Mouse (Mus musculus): ENCODE results near the gene Maml3.

The Maml3 gene

DNA sequence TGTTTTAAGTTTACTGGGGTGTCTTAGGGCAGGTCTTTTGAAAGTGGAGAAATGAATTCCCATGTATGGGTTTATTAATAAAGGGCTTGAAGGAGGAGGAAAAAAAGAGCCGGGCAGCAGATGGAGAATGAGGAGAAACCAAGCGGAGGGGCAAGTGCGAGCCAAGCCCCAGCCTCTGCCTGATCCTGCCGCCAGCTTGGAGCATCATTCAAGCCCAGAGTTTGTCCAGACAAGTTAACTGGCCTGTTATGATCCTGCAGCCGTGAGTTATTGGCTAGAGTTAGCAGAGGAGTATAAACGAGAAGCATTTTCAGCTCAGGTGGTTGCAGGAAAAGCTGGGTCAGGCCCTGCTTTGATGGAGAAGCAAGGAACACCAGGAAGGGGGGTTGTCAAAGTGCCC, 418.6 kb downstream of the Maml3 start:
- no peak for DNase-seq (ENCODE audit: extremely low read depth, low read depth, low spot score)

DNA sequence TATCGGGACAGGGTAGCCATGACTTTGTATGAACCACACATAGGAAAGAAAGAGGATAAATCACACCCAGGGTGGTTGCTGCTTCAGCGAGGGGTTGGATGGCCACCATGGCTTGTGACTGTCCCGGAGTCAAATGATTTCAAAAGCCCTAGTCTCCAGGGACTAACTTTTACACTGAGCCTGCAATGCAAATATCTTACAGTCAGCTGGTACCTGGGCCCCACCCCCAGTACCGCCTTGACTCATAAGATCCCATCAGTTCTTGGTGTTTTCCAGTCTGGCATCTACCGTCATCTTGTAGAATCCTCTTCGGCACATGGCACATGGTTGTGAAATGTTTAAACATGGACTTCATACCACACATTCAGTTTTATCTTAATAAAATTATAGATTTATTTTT, 419.3 kb downstream of the Maml3 start:
- DNase-seq (ENCODE audit: extremely low read depth, low read depth, low spot score), result no peak

DNA sequence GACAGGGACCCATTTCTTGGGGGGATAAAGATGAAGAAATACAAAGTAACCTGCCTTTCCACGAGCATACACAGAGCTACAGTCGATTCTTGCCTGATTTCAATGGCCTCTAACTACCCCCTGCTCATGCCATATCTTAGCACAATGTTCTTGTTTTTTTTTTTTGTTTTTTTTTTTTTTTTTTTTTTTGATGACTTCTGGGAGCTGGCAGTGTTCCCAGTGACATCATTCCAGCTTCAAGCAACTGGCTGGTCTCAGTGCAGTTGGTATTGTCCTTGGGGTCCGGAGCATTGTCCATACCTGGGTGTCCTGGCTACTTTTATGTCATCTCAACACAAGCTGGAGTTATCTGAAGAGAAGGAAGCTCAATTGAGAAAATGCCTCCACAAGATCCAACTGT, 429.9 kb downstream of the Maml3 start:
- DNase-seq (ENCODE audit: extremely low read depth, low read depth, low spot score), result no peak

DNA sequence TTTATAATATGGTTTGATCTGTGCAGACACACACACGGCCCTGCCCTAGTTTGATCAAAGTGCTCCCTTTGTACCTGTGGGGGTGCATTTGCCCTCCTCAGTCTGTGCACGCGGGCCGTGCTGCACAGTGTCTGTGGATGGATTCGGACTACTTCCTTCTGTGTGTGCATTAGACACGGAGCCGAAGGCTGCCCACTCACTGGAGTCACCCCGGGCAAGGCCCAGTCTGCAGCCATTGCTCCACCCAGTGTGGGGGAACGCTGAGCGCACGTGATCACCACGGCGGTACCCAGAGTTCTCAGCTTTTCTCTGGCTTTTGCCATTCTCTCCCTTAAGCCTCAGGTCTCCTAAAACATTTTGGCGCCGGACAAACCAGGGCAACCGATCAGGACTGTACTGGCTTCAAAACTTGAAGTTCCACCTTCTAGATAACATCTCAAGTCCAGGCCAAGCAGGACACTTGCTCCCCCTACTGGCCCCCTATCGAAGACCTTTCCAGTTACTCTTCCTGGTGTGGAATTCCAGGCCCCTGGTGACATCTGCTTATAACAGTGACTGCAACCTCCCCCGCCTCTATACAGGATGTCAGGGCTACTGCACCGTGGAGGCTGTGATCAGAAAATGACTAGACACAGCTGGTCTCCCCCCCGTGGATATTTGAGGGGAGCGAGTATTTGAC, 431.3 kb downstream of the Maml3 start:
- peak; percentile 69 for DNase-seq (ENCODE audit: extremely low read depth, low read depth, low spot score)

DNA sequence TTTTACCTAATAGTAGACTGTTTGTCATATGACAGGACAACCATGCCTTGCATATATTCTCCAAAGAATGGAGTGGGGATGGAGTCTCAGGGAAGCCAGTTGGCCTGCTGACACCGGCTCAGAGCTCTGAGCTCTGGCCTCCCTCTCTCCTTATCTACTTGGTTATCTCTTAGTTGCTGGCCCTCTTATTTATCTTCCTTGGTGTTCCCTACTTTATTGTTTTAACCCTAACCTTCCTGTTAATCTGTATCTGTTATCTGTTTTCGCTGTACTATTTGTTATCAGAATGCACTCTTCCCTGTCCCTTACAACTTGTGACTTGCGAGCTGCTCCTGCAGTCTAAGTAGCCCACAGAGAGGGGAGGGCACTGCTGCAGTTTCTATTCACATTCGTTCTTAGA, 432.2 kb downstream of the Maml3 start:
- no peak for DNase-seq (ENCODE audit: extremely low read depth, low read depth, low spot score)

DNA sequence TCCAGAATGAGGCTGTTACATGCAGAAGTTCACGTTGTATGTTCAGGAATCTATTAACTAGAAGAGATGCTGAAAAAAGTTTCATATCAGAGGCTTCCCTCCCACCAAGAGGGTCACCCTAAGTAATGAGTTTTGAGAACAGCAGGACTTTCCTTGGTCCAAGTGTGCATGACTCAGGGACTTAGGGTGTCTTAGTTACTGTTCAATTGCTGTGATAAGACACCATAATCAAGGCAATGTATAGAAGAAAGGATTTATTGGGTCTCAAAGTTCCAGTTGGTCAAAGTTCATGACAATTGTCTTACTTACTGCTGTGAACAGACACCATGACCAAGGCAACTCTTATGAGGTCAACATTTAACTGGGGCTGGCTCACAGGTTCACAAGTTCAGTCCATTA, 433.8 kb downstream of the Maml3 start:
- no peak for DNase-seq (ENCODE audit: extremely low read depth, low read depth, low spot score)

DNA sequence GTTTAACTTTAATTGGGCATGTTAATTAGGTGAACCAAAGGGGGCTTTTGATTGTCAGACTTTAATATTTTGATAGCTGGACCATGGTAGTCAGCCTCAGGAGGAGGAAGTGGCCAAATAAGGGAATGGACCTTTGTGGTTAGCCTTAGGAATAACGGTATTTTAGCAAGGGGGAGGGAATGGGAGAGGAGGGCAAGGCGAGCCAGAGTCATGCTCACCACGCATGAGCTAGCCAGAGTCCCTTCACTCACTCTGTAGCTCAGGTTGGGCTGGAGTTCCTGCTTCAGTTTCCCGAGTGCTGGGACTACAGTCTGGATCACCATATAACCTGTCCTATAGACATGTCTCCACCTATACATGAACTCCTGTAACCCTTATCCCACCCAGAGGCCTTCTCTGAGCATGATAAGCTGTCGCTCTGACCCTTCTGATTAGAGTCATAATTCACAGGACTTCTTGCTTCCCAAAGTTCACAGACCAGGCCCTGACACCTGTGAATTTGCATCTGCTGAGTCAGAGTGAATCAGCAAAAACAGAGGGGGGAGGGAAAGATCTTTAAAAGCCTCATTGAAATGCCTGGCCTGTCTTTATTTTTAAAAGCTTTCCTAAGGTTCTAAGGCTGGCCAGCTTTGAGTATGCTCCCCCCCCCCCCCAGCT, 434.3 kb downstream of the Maml3 start:
- DNase-seq (ENCODE audit: extremely low read depth, low read depth, low spot score), result no peak

DNA sequence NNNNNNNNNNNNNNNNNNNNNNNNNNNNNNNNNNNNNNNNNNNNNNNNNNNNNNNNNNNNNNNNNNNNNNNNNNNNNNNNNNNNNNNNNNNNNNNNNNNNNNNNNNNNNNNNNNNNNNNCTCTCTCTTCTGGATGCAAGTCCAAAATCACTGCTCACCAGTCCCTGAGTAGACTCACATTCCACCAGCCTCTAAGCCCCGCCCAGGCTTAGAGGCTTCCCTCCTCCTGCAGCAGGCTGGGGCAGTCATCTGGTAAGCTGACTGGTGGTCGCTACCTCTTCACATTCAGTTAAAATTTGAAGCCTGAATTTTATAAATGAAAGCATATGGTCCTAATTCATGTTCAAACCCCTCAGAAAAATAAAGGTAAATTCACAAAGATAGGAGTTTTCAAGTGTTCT, 436.3 kb downstream of the Maml3 start:
- DNase-seq (ENCODE audit: extremely low read depth, low read depth, low spot score), result no peak

DNA sequence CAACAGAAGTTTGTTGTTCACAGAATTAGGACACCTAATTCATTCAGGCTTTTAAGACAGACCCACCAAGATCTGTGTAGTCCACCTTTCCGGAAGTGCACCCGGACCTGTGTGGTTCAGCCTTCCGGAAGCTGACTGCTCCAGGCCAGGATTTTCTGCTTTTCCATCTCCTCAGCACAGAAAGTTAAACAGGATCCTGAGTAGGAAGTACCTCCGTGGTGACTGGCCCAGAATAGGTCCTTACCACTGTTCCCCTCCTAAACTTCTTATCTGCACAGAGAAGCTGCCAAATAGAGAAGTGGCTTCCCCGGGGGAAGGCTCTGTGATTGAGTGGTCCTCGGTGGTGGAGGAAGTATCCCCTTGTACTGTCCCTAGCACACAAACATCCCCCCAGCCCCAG, 442.3 kb downstream of the Maml3 start:
- DNase-seq (ENCODE audit: extremely low read depth, low read depth, low spot score), result no peak

DNA sequence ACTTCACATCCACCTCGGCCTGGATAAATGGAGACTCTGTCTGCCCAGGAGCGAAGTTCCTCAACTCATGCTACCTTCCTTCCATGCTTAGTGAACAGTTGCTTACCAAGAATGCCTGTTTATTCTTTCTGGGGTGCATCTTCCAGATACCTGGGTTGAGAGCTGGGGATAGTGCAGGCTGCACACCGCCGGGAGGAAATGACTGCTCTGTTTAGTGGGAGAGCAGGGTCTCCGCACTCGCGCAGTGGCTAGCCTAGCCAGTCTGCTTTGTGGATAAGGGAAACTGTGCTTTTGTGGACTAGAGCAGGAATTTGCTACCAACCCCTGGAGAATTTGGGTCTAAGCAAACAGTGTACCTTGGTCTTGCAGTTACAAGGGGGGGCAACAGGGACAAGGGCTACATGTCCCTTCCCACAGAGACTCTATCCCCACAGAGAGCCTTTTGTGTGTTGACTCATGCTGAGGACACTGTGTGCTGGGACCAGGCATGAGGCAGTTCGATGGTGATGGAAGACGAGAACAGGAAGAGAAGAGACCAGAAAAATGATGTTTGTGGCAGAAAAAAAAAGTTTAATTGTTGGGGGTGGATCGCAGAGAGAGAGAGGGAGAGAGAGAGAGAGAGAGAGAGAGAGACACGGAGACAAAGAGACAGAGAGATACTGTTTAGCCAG, 442.9 kb downstream of the Maml3 start:
- DNase-seq (ENCODE audit: extremely low read depth, low read depth, low spot score), result no peak

DNA sequence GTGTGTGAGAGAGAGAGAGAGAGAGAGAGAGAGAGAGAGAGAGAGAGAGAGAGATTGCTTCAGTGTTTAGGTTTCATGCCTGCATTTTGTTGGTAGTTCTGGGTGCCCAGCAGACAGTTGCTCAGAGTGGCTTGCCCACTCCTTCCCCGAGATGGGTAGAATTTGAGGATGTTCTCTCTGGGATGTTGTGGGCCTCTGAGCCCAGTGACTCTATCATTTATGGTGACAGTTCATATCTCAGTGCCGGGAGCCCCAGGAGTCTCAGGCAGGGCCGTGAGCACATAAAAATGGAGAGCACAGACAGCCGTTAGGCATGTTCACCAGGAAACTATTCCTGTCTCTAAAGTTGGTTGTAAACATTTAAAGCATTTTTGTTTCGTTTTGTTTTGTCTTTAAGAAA, 443.5 kb downstream of the Maml3 start:
- DNase-seq (ENCODE audit: extremely low read depth, low read depth, low spot score), result no peak

DNA sequence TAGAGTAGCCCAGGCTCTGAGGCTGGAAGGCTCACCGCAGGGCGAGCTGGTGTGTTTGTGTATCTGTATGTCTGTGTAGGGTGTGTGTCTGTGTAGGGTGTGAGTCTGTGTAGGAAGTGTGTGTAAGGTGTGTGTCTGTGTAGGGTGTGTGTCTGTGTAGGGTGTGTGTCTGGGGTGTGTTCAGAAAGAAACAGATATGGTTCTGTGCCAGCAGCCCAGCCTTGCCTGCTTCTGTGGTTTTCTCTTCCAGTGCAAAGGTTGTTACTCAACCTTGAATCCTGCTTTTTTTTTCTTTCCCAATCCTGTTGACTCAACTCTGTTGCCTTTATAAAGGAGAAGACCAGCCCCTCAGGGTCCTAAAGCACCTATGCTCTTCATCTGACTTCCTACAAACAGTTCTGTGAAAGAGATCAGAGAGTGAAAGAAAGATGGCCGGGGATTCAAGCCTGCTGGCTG, 444.0 kb downstream of the Maml3 start:
- DNase-seq (ENCODE audit: extremely low read depth, low read depth, low spot score), result peak; percentile 57

DNA sequence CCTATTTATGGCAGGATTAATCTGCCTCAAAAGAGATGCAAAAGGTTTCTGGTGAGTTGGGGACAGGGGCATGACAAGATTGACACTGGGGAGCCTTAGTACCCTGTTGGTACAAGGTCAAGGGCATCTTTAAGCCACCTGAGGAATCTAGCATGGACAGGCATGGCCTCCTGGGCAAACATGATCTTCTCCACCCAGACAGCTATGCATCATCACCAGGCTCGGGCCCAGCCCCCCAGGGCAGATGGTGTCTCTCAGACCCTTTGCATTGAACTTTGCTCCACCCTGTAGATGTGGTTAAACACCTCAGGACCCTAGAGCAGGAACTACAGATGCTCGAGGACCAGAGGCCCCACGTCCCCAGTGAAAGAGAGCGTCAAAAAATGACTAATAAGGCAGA, 444.8 kb downstream of the Maml3 start, which contains the start of gene Mgst2:
Gene Mgst2, plus strand, starts transcription at position 301 of the 400 bp plus-strand sequence.
- DNase-seq (ENCODE audit: extremely low read depth, low read depth, low spot score), result no peak

DNA sequence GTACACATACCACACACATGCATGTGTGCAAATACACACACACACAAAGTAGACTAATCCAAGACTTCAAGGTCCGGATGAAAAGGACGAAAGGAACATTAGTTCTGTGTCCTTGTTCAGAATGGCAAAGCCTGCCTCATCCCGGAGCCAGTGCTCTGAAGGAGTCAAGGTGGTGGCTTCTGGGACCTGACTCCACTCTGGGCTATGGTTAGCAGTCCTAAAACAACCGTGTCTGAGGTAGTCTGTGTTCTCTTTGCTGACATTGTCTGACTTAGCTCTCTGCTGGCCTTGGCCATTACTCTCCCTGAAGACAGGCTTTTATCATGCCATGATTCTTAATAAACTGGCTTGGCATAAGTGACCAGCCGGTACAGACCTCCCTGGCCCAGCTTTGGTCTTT, 445.5 kb downstream of the Maml3 start:
- no peak for DNase-seq (ENCODE audit: extremely low read depth, low read depth, low spot score)

DNA sequence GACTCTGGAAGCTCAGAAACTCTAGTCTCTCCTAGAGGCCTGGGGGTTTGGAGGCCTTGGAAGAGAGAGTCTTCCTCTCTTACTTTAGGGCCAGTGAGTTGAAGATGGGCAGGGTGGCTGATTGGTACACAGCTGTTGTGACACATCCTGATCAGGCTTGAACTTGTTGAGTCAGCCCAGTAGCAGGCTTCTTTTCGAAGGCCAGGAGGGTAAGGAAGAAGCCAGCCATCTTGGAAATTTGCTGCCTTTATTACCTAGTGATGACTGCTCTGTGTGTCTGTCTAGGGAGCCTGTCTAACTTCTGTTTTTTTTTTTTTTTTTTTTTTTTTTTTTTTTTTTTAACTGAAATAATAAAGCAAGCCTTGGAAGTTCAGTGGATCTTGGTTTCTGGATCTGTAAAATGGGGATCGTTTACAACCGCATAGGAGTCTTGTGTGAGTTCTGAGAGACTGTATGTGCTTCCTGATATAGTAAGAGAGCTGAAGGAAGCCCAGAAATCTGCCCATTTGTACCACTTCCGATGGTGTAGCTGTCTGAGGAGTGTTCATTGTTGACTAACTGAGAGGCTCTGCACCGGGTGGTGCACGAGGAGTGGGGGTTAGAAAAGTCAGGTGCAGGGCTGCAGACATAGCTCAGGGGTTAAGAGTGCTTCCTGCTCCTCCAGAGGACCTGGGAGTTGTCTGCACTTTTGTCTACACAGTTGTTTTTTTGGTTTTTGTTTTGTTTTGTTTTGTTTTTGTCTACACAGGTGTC, 450.4 kb downstream of the Maml3 start:
- DNase-seq (ENCODE audit: extremely low read depth, low read depth, low spot score), result no peak

DNA sequence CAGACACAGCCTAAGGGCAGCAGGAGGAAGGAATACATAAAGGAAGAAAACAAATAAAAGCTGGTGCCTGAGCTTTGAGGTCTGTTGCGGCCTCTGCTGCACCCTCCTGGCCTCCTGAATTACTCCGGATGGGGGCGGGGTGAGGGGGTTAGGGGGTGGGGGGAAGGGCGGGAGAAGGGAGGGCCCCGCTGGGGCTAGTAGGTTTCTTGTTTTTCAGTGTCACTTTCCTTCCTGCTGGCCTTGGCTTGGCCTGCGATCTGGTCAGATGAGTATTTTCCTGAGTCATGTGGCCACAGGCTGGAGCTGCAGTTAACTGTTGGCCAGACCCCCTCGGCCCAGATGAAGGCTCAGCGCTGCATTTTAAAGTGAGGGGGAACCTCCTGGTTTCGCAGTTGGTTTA, 452.2 kb downstream of the Maml3 start:
- no peak for DNase-seq (ENCODE audit: extremely low read depth, low read depth, low spot score)

DNA sequence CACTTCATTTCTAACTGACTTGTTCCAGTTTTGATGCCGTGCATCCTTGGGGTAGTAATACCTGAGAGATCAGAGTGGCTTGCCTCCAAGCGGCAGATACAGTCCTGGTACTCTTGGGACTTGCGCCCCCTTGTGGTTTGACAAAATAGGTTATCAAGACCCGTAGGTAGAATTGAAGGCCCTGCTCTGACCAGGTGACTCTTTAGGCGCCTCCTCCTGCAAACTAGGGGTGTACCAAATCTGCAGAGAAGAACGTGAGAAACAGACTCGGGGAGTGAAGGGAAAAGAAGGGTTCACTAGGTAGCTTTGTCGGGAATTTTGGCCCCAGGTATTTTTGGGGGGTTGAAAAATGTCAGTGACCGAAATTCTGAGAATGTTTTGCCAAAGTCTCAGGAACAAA, 452.6 kb downstream of the Maml3 start:
- no peak for DNase-seq (ENCODE audit: extremely low read depth, low read depth, low spot score)

DNA sequence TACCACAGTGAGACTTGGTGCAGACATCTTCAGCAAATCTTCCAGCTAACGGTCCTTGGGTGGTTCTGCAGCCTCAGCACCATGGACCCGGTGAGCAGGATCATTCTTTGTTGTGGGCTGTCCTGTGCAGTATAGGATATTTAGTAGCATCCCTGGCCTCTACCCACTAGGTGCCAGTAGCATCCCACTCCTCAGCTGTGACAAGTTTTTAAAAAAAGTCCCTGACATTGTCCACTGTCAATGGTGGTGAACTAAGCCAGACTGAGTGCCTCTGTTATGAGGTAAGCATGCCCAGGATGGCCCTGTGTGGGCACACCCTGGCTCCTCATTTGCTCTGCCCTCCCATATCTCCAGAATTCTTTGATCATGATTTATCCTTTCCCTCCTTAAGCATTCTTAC, 453.7 kb downstream of the Maml3 start:
- DNase-seq (ENCODE audit: extremely low read depth, low read depth, low spot score), result no peak

DNA sequence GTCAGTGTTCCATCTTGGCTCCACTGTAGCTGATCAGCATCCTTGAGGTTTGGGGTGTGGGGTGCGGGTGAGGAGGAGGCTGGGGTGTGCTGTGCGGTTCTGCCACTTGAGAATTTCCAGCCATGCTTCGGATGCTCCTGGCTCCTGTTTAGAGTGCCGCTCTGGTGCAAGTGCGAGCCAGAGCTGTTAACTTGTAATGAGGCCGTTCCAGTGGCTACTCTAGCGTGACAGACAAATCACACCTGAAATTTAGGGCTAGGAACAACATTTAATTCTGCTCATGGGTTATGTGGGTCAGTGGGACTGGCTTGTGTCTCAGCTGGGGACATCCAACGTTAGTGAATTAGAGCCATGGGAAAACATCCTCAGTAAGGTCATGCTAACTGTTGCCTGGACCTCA, 454.9 kb downstream of the Maml3 start:
- no peak for DNase-seq (ENCODE audit: extremely low read depth, low read depth, low spot score)

DNA sequence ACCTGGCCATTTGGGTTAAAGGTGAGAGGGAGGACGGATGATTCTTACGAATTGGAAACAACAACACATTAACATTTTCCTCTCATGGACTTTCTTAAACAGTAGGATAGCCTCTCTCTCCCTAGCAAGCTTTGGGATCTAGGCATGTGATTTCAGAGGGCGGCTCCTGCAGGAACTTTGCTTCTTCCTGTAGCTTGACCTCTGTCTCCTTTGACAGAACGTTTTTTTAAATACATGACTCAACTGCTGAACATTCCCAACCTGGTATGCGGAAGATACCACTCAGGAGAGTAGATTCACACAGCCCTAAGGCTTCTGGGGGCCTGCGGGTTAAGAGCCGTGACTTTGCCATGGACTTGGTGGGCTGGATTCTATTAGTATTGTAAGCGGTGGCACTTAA, 455.4 kb downstream of the Maml3 start:
- DNase-seq (ENCODE audit: extremely low read depth, low read depth, low spot score), result no peak

DNA sequence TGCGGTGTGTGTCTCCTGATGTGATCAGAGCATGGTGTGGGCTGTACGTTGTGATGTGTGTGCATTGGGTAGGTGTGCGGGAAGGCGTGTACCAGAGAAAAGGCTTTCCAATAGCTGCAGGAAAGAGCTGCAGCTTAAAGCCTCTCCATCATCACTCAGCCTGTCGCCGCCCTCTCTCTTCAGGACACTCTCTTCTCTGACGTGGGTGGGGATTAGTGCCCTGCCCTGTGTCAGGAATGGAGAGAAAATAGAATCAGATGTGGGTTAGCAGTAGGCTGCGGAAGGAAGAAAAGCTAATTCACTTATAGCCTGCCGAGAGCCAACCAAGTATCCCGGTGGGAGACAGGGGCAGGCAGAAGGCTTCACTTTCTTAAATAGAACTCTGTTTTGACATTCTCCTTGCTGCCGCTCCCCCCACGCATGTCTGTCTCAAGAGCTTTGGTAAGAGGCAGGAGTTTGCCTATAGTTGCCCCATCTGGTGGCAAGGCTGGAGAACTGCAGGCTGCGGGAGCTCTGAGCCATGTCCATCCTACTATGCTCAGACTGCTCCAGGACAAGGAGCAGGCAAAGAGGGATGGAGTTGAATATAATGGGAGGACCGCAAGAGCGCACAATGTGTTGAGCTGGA, 456.7 kb downstream of the Maml3 start:
- DNase-seq (ENCODE audit: extremely low read depth, low read depth, low spot score), result no peak

All from fat pad, adult 2 months (tissue).